Mouse (Mus musculus): ENCODE results near the gene Gm11733. TPM values are rescaled to one million over a fixed set of nuclear protein-coding genes. Genes with fewer than 3 reads are reported as not detected.

The Gm11733 gene
- polyA plus RNA-seq, 2 experiments from 2014 or later: not detected

DNA sequence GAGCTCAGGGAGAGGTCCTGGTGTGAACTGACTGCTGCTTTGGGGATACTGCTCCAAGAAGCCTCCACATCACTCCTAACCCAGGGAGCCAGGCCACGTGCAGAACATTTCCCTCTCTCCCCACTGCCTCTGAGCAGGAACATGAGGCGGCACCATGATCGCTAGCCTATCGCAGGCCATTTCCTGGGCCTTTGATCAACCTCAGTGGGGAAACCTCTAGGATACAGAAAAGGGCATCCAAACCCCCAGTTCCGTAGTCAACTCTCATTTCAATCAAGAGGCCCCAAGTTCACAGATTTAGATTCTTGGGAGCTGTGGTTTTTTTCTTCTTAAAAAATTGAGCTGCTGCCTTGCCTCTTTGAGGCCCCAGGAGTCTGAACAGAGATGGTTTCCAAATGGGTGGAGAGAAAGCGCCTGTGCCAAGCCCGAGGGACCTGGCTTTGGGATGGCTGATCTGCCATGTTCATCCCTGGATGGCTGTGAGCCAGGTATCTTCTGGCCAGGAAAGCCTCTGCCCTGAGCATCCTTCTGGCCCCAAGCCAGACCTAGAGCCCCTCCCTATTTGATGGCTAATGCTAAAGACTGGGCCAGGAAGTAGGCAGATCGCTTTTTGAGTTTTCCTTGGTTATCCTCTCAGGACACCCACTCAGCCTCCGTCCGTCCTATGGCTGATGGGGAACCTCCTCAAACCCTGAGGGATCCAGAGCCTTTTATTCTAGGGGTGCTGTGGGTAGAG lies 5.7 kb upstream of the Gm11733 start:
- no peak for ATAC-seq

DNA sequence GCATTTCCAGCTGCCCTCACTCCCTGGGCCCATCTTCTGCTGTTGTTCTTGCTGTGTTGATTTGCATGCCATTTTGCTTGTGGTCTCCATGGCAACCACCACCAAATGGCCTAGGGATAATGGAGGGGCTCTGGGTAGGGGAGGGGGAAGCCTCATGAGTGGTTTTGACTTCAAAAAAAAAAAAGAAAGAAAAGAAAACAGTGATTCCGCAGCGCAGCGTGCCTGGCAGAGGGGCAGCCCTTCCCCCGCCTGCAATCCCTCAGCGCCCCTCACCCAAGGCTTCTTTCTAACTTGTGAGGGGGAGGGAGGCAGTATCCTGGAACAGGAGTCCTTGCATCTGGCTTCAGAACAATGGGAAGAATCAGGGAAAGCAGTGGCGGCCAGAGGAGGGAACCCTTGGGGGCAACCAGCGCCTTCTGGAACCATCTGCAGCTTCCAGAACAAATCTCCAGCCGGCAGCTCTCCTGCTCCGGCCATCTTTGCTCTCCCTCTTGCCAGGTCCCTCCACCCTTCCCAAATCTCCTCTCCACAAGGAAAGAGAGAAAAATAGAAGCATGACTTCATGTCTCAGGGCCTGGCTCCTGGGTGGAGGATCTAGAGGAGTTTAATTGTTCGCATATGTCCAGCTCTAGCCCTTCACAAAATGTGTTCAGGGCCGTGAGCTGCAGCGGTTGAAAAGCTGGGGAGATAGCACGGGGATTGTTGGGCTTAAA lies 5.0 kb upstream of the Gm11733 start:
- ATAC-seq: no peak

GRCm38 (mm10) chr11:117479746-117480145 lies 4.4 kb upstream of the Gm11733 start:
- no peak for ATAC-seq

- peak; percentile 21 for ATAC-seq
Measured at GRCm38 (mm10) chr11:117482300-117482676, 1.9 kb upstream of the Gm11733 start.

- peak; percentile 77 for ATAC-seq
Measured at GRCm38 (mm10) chr11:117482677-117483511, 1.3 kb upstream of the Gm11733 start.

- ATAC-seq: no peak
Measured at GRCm38 (mm10) chr11:117491408-117492208, 7.4 kb downstream of the Gm11733 start.

- ATAC-seq: no peak
Measured at GRCm38 (mm10) chr11:117492209-117492505, 8.0 kb downstream of the Gm11733 start.

DNA sequence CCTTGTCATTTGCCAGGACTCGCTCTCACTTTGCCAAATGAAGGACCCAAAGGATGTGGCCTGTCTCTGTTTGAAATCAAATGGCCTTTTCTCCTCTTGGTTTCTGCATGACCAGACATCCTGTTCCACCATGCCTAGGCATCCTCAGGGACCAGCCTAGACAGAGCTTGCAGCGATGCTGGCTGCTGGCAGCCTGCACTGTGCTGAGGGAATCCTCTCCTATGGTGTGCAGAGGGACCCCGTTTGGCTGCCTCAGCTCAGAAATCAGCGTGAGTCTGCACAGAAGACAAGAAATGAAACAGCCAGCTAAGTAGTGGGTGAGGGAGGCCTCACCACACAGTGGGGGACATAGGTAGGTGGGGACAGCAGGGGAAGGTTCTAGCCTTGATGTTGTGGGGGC lies 12.6 kb downstream of the Gm11733 start:
- no peak for ATAC-seq

GRCm38 (mm10) chr11:117497256-117498136 lies 13.3 kb downstream of the Gm11733 start:
- ATAC-seq: no peak

DNA sequence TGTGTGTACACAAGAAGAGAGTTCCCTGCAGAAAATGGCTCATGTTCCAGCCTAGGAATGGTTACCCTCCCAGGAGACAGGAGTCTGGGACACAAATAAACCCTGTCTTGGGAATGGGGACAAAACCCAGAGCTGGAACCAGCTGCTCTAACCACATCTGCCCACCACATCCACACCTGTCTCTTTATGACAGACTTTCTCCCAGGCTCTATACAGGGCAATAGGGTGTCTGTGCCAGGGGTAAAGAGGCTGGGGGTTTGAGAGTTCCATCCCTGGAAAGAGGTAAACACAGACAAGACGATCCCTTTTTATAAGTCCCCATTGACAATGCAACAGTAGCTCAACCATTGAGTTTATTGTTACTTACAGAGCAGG lies 14.0 kb downstream of the Gm11733 start:
- no peak for ATAC-seq

GRCm38 (mm10) chr11:117508972-117509371 lies 24.8 kb downstream of the Gm11733 start:
- no peak for ATAC-seq

DNA sequence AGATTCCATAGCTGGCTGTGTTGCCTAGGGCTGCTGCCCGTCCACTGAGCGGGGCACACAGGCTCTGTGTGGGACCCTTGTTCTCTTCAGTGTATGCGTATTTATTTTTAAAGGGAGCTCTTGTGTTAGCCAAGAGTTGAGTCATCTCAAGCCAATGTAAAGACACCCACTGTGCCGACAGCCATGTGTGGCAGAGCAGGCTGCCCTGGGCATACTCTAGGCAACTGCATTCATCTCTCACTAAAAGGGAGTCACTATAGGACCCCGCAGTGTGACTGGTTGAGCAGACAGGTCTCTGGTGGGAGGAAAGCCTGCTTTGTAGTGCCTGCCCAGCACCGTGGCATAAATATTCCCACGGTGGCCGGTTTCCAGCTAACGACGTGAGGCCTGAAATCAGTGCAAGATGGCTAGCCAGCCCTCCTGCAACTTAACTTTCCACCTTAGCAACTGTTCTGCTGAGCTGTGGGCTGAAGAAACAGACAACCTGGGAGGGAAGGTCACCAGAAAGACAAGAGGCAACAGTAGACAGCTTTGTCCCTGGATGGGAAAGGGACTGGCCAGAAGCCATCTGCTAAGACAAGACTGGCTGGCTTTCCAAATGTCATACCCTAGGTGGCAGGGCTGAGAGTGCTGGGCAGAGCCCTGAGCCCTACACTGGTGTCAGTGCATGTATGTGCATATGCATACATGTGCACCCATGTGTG lies 31.7 kb downstream of the Gm11733 start:
- no peak for ATAC-seq

DNA sequence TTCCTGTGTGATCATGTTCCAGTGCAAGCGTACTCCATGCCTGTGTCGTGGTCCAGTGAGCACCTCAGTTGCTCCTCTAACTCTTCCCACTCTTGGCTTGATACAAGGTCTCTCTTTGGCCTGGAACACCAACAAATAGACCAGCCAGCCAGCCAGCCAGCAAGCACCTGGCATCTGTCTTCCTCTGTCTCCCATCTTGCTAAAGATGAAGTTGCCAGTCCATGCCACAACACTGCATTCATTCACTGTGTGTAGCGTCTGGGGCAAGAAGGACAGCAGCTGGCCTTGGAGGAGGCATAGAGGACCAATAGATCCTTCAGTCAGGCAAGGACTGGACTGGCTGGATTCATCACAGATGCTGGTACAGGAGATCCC lies 32.2 kb downstream of the Gm11733 start:
- ATAC-seq: no peak

DNA sequence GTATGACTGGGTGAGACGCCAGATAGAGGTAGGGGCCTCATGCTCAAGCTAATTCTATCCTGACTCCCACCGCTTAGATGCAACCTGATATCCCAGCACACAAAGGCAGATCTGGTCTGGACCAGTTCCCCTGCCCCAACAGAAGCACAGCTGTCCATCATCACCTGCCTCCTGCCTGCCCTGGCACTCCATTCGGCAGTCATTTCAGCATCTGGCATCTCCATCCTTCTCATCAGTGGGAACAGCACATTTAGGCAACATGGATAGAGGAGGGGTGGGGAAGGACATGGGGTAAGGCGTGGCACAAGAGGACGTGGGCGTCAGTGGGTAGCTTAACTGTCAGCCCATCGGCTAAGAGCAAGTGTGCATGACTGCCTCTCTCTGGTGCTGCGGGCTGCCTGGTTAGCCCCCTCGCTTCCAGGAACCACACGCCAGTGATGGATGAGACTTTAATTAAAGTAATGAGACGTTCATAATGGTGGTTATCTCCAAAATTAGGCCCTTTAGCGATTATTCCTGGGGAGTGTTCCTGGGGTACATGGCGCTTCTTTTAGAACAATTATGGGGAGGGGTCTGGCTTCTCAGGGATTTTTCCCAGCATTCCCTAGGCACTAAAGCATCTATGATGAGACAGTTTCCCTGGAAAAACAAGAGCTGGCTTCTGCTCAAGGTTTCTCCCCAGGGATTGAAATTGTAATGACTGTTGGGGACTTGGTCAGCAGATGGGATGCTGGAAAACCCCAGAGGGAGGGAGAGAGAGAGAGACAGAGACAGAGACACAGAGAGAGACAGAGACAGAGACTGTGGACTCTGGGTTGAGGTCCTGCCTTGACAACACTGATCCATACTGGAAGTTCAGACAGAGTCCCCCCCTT lies 38.0 kb downstream of the Gm11733 start:
- ATAC-seq: no peak

GRCm38 (mm10) chr11:117522879-117523519 lies 38.8 kb downstream of the Gm11733 start:
- no peak for ATAC-seq

DNA sequence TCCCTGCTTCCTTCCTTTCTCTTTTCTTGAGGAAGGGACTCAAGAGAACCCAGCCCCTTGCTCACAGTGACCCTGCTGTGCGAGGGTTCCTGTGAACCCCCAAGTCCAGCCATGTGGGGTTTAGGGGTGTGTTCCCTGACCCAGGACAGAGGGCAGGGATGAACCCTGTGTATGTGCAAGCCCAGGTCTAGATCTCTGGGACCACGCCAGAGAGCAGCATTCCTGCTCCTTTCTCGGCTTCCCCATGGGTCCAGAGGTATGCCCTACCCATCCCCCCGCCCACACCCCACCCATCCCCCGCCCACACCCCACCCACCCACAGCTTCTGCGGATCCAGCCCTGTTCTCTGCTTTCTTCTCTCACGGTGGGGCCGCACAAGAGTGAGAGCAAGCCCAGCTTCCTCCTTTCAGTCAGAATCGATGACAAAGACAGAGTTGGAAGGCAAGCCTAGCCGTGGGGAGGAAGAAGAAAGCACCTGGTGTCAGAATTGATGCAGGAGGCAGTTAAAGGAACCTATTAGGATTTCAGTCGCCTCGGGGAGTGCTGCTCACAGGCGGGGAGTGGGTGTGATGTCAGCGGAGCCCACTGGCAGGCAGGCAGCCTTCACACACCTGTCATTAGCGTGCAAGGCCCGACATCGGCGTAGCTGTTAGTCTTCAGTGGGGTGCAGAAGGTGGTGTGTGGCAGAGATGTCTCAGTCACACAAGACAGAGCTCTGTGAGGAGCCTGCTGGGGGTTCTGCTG lies 41.6 kb downstream of the Gm11733 start:
- ATAC-seq: no peak

DNA sequence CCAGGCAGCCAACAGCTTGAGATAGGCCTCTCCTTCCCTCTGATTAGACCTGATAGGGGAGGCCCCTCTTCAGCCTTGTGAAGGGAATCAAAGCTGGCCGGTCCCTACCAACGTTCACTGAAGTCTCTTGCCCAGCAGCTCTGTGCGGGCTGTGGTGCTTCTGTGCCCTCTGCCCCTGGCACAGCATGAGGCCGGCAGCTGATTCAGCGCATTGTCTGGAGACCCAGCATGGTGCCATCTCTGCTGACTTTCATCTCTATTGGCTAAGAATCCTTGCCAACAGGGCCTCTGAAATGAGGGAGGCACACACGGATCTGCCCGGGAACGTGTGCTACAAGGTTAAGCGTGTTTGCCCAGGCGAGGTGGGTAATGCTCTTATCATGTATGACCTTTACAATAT lies 48.2 kb downstream of the Gm11733 start:
- ATAC-seq: no peak

DNA sequence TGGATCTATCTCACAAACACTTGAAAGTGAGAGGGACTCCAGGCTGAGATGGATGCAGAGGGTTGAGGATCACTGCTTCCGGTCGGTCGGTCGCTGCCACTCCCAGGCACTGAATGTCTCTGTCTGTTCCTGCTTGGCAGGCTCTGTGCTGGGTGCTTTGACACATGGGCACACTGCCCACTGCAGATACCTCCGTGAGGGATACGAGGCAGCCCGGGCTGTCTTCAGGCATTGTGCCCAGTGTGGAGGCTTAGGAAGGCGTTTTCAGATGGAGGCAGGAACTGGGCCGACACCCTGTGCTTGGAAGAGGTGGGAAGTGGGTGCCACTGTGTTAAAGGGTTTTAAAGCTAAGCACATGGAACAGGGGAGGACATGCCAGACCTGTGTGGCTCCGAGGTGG lies 50.7 kb downstream of the Gm11733 start:
- ATAC-seq: no peak
